Mouse (Mus musculus): ENCODE measurements at regions not wholly inside any gene's neighbourhood (a gene's known extent, or its start where the extent isn't known, plus 50 kb on each side); places are given as distances from the start of the nearest gene placed in this dataset.

DNA sequence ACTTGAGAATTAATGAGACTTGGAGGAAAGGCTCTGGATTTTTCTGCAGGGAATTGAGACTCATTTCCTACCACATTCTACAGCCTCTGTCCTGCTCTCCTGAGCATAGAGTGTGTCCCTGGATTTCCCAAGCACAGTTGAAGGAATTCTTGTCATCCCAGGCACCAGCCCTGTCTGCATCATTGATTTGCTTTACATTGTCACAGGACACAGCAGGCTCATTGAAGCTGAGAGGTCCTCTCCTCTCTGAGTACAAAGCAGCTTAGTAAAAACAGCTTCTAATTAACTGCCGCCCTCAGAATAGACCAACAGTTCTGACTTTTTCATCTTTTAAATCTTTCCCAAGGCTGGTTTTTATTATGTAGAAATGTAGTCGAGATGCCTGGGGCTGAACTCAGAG, 429.7 kb downstream of the Fgf9 start:
- Histone ChIP-seq H3K27ac (ENCODE audit: insufficient read depth, low read depth) (no peak overlapping the region), H3K9me3 (replicated peaks; ENCODE audit: low read length) (peaks cover 2% of the 10 kb centered on the region), H3K4me3 (replicated peaks in 1 of 3; ENCODE audit: low read depth in 2 of 3, low read length in 2 of 3, poor library complexity in 1 of 3) (no peak overlapping the region), H3K79me2 (replicated peaks; ENCODE audit: control insufficient read depth, extremely low read depth, insufficient read depth, poor library complexity, severe bottlenecking) (no peaks in the 10 kb centered on the region), H3K27me3 (replicated peaks) (no peaks in the 10 kb centered on the region), H3K36me3 (replicated peaks in 1 of 2; ENCODE audit: control insufficient read depth in 1 of 2, insufficient read depth in 1 of 2, low read length in 1 of 2) (no peaks in the 10 kb centered on the region), H3K4me2 (ENCODE audit: insufficient read depth, low read depth, poor library complexity, severe bottlenecking) (no peak overlapping the region), H3K9ac (ENCODE audit: insufficient read depth, low read depth) (no peak overlapping the region), H3K4me1 (ENCODE audit: control insufficient read depth in 1 of 2, insufficient read depth in 2 of 2) (no peaks in the 10 kb centered on the region)
- TF ChIP-seq TBP (conservative IDR thresholded peaks at IDR 0.05; ENCODE audit: low read depth, low read length) (no peak), MAFK (IDR thresholded peaks at IDR 0.05; ENCODE audit: insufficient replicate concordance, low read length) (no peak), ZC3H11A (IDR thresholded peaks at IDR 0.05; ENCODE audit: low read depth, low read length) (no peak), E2F4 (IDR thresholded peaks at IDR 0.05; ENCODE audit: insufficient replicate concordance, low read depth, low read length) (no peak), PAX5 (IDR thresholded peaks at IDR 0.05; ENCODE audit: low read length) (no peak), ELF1 (IDR thresholded peaks at IDR 0.05; ENCODE audit: low read depth, low read length) (no peak), ETS1 (conservative IDR thresholded peaks at IDR 0.05; ENCODE audit: low read depth, low read length) (no peak), NRF1 (IDR thresholded peaks at IDR 0.05; ENCODE audit: low read depth, low read length) (no peak), MAX (IDR thresholded peaks at IDR 0.05; ENCODE audit: low read length) (no peak), CHD1 (IDR thresholded peaks at IDR 0.05; ENCODE audit: low read depth, low read length) (no peak), KAT2A (IDR thresholded peaks at IDR 0.05; ENCODE audit: insufficient replicate concordance, low read length) (no peak), MAZ (IDR thresholded peaks at IDR 0.05; ENCODE audit: low read depth, low read length) (no peak), ZNF384 (IDR thresholded peaks at IDR 0.05; ENCODE audit: low read depth, low read length) (no peak), JUND (conservative IDR thresholded peaks at IDR 0.05; ENCODE audit: low read depth, low read length) (no peak), SMC3 (IDR thresholded peaks at IDR 0.05; ENCODE audit: low read depth, low read length) (no peak), TCF12 (IDR thresholded peaks at IDR 0.05; ENCODE audit: low read depth, low read length) (no peak), EP300 (IDR thresholded peaks at IDR 0.05; ENCODE audit: low read length) (no peak)
- in situ Hi-C loops (cut with MboI; ENCODE audit: low pct_ligation_motif_present, low pct_unique_long_range_greater_than_20kb, low sequenced_read_pairs) (no loop called here), dilution Hi-C loops (cut with MboI; ENCODE audit: extremely low pct_ligation_motif_present, extremely low pct_unique_long_range_greater_than_20kb, low sequenced_read_pairs) (no loop called here)
- no peak for DNase-seq (ENCODE audit: extremely low read depth)

DNA sequence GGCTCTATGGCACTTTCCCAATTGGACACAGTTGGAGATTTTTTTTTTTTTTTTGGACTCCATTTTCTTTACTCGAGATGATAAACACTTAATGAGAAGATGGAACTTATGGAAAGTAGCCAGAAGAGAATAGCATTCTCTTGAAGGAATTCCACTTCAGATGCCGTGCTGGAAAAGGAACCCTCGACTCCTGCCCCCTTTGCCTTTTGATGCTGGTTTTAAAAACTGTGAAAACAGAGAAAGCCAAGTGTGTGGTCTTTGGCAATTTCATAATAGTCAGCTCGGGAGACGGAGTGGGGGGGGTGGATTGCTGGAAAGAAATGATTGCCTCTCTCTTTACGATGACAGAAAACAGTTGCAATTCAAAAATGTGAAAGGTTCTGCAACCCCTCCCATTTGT, 429.2 kb downstream of the Fgf9 start:
- Histone ChIP-seq H3K36me3 (replicated peaks in 1 of 2; ENCODE audit: control insufficient read depth in 1 of 2, insufficient read depth in 1 of 2, low read length in 1 of 2) (no peaks in the 10 kb centered on the region), H3K27ac (ENCODE audit: insufficient read depth, low read depth) (no peak overlapping the region), H3K9me3 (replicated peaks; ENCODE audit: low read length) (peaks cover 2% of the 10 kb centered on the region), H3K27me3 (replicated peaks) (no peaks in the 10 kb centered on the region), H3K79me2 (replicated peaks; ENCODE audit: control insufficient read depth, extremely low read depth, insufficient read depth, poor library complexity, severe bottlenecking) (no peaks in the 10 kb centered on the region), H3K4me2 (ENCODE audit: insufficient read depth, low read depth, poor library complexity, severe bottlenecking) (no peak overlapping the region), H3K4me3 (replicated peaks in 1 of 3; ENCODE audit: low read depth in 2 of 3, low read length in 2 of 3, poor library complexity in 1 of 3) (no peak overlapping the region), H3K9ac (ENCODE audit: insufficient read depth, low read depth) (no peak overlapping the region), H3K4me1 (ENCODE audit: control insufficient read depth in 1 of 2, insufficient read depth in 2 of 2) (no peaks in the 10 kb centered on the region)
- TF ChIP-seq POLR2AphosphoS2 (IDR thresholded peaks at IDR 0.05; ENCODE audit: low read depth, low read length): no peak
- TF ChIP-seq USF2 (conservative IDR thresholded peaks at IDR 0.05; ENCODE audit: low read depth, low read length): no peak
- TF ChIP-seq MEF2A (IDR thresholded peaks at IDR 0.05; ENCODE audit: borderline replicate concordance, low read depth, low read length): no peak
- in situ Hi-C loops (cut with MboI; ENCODE audit: low pct_ligation_motif_present, low pct_unique_long_range_greater_than_20kb, low sequenced_read_pairs) (no loop called here), dilution Hi-C loops (cut with MboI; ENCODE audit: extremely low pct_ligation_motif_present, extremely low pct_unique_long_range_greater_than_20kb, low sequenced_read_pairs) (no loop called here)
- no peak for DNase-seq (ENCODE audit: extremely low read depth)

Data from CH12.LX (cell line).